Mouse (Mus musculus) brain, embryonic 14.5 days (tissue): ENCODE data around the gene Ttc8.

Source experiments
- CTCF ChIP-seq: fragments of 200-500 bp; IDR thresholded peaks from 2 replicates; pipeline ENCODE4 v1.5.1; 2012; ENCODE audit warnings: inconsistent platforms, mild to moderate bottlenecking, moderate library complexity, borderline replicate concordance; ENCODE audit not compliant: insufficient read depth, insufficient read length; ENCODE audit errors: extremely low read depth
- POLR2A ChIP-seq: fragments of 200-500 bp; IDR thresholded peaks from 2 replicates; pipeline ENCODE4 v1.6.1; 2012; ENCODE audit warnings: mild to moderate bottlenecking, inconsistent platforms, borderline replicate concordance; ENCODE audit not compliant: poor library complexity, insufficient read depth, insufficient read length, severe bottlenecking; ENCODE audit errors: extremely low read depth

DNA sequence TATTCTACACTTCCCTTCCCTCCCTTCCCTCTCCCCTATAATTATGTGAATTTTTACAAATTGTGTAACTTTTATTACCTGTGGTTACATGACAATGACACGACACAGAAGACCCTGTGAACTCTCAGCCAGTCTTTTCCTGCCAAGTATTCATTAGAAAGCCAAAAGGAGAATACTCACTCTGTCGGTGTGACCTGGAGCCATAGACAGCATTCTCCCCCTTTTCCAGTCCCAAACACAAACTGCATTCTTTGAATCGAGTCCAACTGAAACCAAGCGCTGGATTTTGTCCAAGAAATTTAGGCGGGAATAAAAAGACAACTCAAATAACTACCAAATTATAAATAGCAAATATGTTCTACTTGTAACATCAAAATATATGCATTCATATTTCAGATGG, 38.6 kb upstream of the Ttc8 start:
- TF ChIP-seq CTCF (no peak), POLR2A (no peak)
